Mouse (Mus musculus) intestine, embryonic 14.5 days (tissue): ENCODE data around the gene Lcp2. TPM values are rescaled to one million over a fixed set of nuclear protein-coding genes. Genes with fewer than 3 reads are reported as not detected.

Source experiments
- ATAC-seq: fragments of 200-750 bp; cut with Nextera tagmentation; replicated peaks from 2 replicates; pipeline ENCODE4 v1.8.0; 2017; ENCODE audit warnings: low read depth, moderate number of reproducible peaks, moderate TSS enrichment, moderate library complexity; ENCODE audit not compliant: low FRiP score, low TSS enrichment
- DNase-seq: peaks from one replicate; pipeline ENCODE4 v3.0.0-alpha.2; 2018; ENCODE audit warnings: low spot score
- H3K27ac ChIP-seq: fragments of 300-500 bp; sonication (generic); 2 replicates; pipeline ENCODE4 v1.5.1; 2014; ENCODE audit warnings: low read depth, mild to moderate bottlenecking, control low read depth
- H3K27me3 ChIP-seq: fragments of 300-500 bp; sonication (generic); replicated peaks from 2 replicates; pipeline ENCODE4 v1.6.1; 2014; ENCODE audit warnings: low read length, control low read depth; ENCODE audit not compliant: control insufficient read depth, insufficient read depth
- H3K36me3 ChIP-seq: fragments of 300-500 bp; sonication (generic); 2 replicates; pipeline ENCODE4 v1.6.1; 2014; ENCODE audit warnings: low read length, control low read depth; ENCODE audit not compliant: control insufficient read depth, insufficient read depth
- H3K4me1 ChIP-seq: fragments of 300-500 bp; sonication (generic); replicated peaks from 2 replicates; pipeline ENCODE4 v1.6.1; 2014; ENCODE audit warnings: low read length, control low read depth, mixed read lengths; ENCODE audit not compliant: control insufficient read depth, insufficient read depth
- H3K4me2 ChIP-seq: fragments of 300-500 bp; sonication (generic); 2 replicates; pipeline ENCODE4 v1.6.1; 2014; ENCODE audit warnings: low read length
- H3K4me3 ChIP-seq: fragments of 300-500 bp; sonication (generic); 2 replicates; pipeline ENCODE4 v1.5.1; 2014; ENCODE audit warnings: low read depth, low read length, control low read depth, mixed read lengths
- H3K9ac ChIP-seq: fragments of 300-500 bp; sonication (generic); 2 replicates; pipeline ENCODE4 v1.6.1; 2014; ENCODE audit warnings: mild to moderate bottlenecking, low read length
- H3K9me3 ChIP-seq: fragments of 300-500 bp; sonication (generic); 2 replicates; pipeline ENCODE4 v1.6.1; 2016; ENCODE audit warnings: low read length, control low read depth; ENCODE audit not compliant: control insufficient read depth
- WGBS: fragments of 180-500 bp; shearing (Covaris S2); extraction: QIAGEN DNeasy Blood & Tissue Kit; methylation state at CpG from one replicate; pipeline ENCODE4 v1.1.7; 2014; 5-methylcytosine and 5-hydroxymethylcytosine counted together
- polyA plus RNA-seq: library from polyadenylated mRNA; unstranded; fragments of >200 nt; fragmentation: Nextera tagmentation; extraction: Ambion mirVana; gene quantifications from 2 replicates; pipeline ENCODE4 v1.2.1, GENCODE M21; 2014

Lcp2 gene
- polyA plus RNA-seq = 3.3 and 3.6 TPM in 2 replicates

DNA sequence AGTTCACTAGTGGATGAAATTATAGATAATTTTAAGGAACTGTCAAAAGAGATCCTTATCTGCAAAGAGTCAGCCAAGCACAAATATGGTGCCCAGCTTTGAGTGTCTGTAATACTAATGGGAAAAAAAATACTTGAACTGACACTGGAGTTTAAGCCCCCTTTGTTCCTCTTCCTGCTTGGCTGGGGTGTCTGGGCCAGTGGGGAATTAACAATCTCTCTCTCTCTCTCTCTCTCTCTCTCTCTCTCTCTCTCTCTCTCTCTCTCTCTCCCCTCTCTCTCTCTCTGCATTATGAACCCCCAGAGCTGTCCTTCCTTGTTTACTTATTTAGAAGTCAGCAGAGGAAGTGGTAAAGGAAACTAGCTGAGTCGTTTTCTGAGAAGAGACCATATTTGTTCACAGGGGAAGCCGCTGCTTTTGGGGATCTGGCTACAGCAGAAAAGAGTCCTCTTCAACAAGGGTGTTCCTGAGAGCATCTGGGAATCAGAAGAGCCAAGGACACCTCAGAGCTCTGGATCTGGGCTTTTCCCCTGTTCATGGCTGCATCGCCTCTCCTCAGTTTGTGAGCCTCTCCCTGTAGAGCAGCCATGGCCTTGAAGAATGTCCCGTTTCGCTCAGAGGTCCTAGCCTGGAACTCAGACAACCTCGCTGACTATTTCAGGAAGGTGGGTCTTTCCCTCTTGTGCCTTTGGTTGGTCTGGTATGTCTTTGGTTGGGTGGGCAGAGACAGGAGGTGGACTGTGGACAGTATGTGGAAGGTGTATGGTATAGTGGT lies at the start of gene Lcp2:
Lcp2 (plus strand) TSS at position 154 of the 775 bp plus-strand sequence.
- Histone ChIP-seq H3K36me3 (no peaks in the 10 kb centered on the region), H3K4me3 (no peak within 1 kb of the TSS), H3K27ac (no peak within 1 kb of the TSS), H3K27me3 (no peaks in the 10 kb centered on the region), H3K9ac (no peak within 1 kb of the TSS), H3K9me3 (no peaks in the 10 kb centered on the region), H3K4me2 (no peak within 1 kb of the TSS), H3K4me1 (no peaks in the 10 kb centered on the region)
- WGBS = 78% methylated on average over 6 of the region's 6 CpGs
- ATAC-seq (no peak), DNase-seq (no peak)

DNA sequence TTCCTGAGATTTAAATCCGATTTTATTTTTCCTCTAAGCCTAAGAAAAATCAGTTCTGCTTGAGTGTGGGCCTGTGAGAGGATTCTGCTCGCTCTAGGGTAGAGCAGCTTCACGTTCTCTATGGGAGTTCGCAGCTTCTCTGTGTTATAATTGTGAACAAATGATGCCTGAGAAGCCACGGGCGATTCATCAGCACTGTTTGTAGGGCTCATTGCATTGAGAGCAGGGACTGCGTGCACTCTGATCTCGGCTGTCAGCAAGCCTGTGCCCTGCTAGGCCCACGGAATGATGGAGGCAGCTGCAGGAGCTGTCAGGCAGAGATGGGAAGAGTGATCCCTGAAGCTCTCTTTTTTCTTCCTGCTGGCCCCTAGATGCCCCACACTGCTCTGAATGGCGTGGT lies 48.5 kb upstream of the Lcp2 start:
- Histone ChIP-seq H3K9me3 (no peaks in the 10 kb centered on the region), H3K27ac (no peak overlapping the region), H3K4me3 (no peak overlapping the region), H3K4me2 (no peak overlapping the region), H3K4me1 (peaks cover 9% of the 10 kb centered on the region; the same call in 1 of the 2 replicates), H3K27me3 (no peaks in the 10 kb centered on the region), H3K36me3 (no peaks in the 10 kb centered on the region), H3K9ac (no peak overlapping the region)
- ATAC-seq (no peak), DNase-seq (no peak)
- WGBS = 70% methylated on average over 10 of the region's 10 CpGs

DNA sequence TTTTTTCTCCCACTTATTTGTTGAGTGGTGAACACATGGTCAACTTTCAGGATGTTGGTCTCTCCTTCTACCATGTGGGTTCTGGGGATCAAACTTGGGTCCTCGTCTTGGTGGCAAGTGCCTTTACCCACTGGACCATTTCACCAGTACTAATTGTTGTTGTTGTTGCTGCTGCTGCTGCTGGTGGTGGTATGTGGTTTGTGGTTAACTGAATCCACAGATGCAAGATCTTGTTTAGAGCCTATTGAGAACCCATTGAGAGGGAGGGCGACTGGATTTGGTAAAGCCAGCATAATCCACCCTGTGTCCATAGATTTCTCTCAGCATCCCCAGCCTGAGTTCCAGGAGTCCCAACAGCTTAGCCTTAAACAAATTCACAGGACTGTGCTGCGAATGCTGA lies 46.3 kb upstream of the Lcp2 start:
- no peak overlapping the region for H3K4me3 ChIP-seq

DNA sequence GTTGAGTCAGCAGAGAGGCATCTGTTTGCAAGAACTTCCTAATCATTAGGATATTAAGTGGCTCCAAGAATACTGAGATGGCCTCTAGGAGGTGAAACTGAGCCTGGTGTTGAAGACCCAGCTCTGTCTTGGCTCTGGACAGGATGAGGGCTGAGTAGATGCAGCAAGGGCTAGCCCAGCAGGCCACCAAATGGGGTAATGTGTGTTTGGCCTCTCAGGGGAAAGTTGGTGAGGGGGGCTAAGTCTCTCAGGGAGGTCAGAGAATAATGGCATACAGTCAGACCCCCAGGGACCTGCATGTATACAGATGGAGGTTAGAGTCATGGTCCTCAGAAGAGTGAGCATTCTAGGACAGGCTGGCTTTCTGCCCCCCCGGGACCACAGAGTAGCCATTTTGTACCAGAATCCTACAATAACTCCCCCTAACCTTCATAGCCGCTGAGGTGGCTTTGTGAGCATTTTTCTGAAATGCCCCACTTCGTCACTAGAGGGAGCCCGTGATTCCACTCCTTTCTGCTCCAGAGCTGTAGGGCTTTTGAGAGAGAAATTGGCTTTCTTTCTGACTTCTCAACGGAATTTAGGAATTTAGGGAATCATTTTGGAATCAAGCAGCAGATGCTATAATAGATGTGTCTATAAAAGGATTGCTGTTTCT lies 44.7 kb upstream of the Lcp2 start:
- Histone ChIP-seq H3K36me3 (no peaks in the 10 kb centered on the region), H3K4me2 (no peak overlapping the region), H3K9ac (no peak overlapping the region), H3K27me3 (no peaks in the 10 kb centered on the region), H3K4me3 (no peak overlapping the region), H3K27ac (no peak overlapping the region), H3K9me3 (no peaks in the 10 kb centered on the region), H3K4me1 (no peaks in the 10 kb centered on the region; the same call in 1 of the 2 replicates)
- WGBS = 6% methylated on average over 5 of the region's 5 CpGs
- DNase-seq (no peak), ATAC-seq (no peak)

More for the DNA sequence above, 46.3 kb upstream of the Lcp2 start:
- H3K36me3 ChIP-seq = no peaks in the 10 kb centered on the region
- DNase-seq = no peak
- no peak overlapping the region for H3K4me2 ChIP-seq
- no peaks in the 10 kb centered on the region for H3K9me3 ChIP-seq
- ATAC-seq = no peak
- no peaks in the 10 kb centered on the region for H3K27me3 ChIP-seq
- no peaks in the 10 kb centered on the region for H3K4me1 ChIP-seq
- no peak overlapping the region for H3K27ac ChIP-seq
- no peak overlapping the region for H3K9ac ChIP-seq
- WGBS = 82% methylated on average over 3 of the region's 3 CpGs

DNA sequence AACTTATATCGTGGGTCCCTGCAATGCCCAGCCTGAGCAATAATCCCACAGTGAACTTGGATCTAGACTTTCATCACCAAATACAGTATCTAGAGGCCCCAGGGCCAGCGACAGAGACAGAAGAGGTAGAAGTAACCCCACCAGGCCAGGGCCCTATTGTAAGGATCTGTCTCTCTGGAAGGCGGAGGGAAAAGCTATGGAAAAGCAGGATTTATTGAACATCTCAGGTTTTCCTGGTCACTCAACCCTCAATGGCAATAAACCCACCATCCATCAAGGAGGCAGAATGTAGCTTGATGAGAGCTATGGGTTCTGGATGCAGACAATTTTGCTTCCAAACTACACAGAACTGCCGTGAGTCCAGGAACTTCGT lies 44.1 kb upstream of the Lcp2 start:
- Histone ChIP-seq H3K4me2 (no peak overlapping the region), H3K9ac (no peak overlapping the region), H3K4me3 (no peak overlapping the region), H3K36me3 (no peaks in the 10 kb centered on the region), H3K4me1 (no peaks in the 10 kb centered on the region; the same call in 1 of the 2 replicates), H3K27me3 (no peaks in the 10 kb centered on the region), H3K9me3 (no peaks in the 10 kb centered on the region), H3K27ac (no peak overlapping the region)
- WGBS = 73% methylated on average over 5 of the region's 5 CpGs
- DNase-seq (no peak), ATAC-seq (no peak)

DNA sequence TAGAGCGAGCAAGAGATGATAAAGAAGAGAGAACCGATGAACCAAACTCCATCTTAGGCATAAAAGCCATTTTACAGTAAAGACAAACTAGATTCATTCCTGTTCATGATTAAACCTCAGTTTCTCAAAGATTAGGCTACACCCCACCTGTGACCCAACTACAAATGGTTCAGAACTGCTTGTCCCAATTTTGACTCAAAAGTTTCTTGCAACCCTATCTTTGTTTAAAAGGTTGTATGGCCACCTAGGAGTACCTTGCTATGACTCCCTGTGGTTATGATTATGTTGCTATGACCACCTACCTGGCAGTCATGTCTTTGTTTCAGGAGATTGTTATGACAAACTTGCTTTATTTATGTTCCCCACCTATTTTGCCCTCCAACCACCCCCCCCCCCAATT lies 39.1 kb upstream of the Lcp2 start:
- ATAC-seq = no peak

DNA sequence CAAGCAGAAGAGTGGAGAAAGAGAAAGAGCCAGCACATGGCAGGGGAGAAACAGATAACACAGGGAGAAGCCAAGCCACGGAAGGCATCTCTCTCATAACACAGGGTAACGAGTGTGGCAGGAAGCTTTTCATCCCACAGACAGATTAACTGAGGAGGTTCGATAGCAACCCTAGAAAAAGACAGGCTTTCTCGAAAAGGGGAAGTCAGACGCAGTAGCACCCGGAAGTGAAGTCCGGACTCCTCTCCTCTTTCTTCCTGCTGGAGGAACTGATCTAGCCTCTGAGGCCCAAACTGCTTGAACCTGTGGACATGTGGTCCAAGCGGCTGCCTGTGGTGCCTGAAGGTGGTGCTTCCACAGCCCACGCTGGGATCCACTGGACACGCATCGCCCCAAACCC lies 38.5 kb upstream of the Lcp2 start:
- WGBS = 82% methylated on average over 11 of the region's 11 CpGs
- H3K9me3 ChIP-seq = no peaks in the 10 kb centered on the region
- no peak; the same call in 1 of the 2 replicates for ATAC-seq

More for the DNA sequence above, 39.1 kb upstream of the Lcp2 start:
- H3K27ac ChIP-seq = no peak overlapping the region
- H3K36me3 ChIP-seq = no peaks in the 10 kb centered on the region
- no peak overlapping the region for H3K4me3 ChIP-seq
- no peak for DNase-seq
- 87% methylated on average over 2 of the region's 2 CpGs for WGBS
- no peak overlapping the region for H3K9ac ChIP-seq
- no peaks in the 10 kb centered on the region; the same call in 1 of the 2 replicates for H3K4me1 ChIP-seq
- H3K9me3 ChIP-seq = no peaks in the 10 kb centered on the region
- H3K4me2 ChIP-seq = no peak overlapping the region
- no peaks in the 10 kb centered on the region for H3K27me3 ChIP-seq

DNA sequence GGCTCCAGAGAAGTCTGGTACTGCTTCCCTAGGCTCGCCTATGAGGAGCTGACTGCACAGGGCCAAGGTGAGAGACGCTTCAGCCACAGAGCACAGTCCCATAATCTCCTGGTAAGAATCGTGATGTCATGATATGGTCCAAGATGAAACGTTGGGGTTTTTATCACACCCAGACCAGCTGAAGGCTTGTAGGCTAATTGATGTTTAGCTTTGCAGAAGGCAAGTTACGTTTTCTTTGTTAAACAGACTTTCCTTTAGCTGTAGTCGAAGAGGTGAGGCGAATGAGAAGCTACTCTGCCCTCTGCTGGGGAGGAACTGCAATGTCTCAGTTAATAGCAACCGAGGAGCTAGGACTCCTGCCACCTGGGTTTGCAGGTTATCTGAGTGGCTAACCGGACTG lies 38.0 kb upstream of the Lcp2 start:
- no peak; the same call in 1 of the 2 replicates for ATAC-seq
- no peaks in the 10 kb centered on the region for H3K36me3 ChIP-seq
- H3K9me3 ChIP-seq = no peaks in the 10 kb centered on the region
- no peak overlapping the region for H3K4me2 ChIP-seq
- peak; percentile 76 for DNase-seq
- H3K27me3 ChIP-seq = no peaks in the 10 kb centered on the region
- no peak overlapping the region for H3K4me3 ChIP-seq
- H3K4me1 ChIP-seq = no peaks in the 10 kb centered on the region; the same call in 1 of the 2 replicates
- H3K9ac ChIP-seq = no peak overlapping the region
- WGBS = 36% methylated on average over 9 of the region's 9 CpGs
- no peak overlapping the region for H3K27ac ChIP-seq

More for the DNA sequence above, 38.5 kb upstream of the Lcp2 start:
- Histone ChIP-seq H3K27me3 (no peaks in the 10 kb centered on the region), H3K36me3 (no peaks in the 10 kb centered on the region), H3K9ac (no peak overlapping the region), H3K4me2 (no peak overlapping the region), H3K4me1 (no peaks in the 10 kb centered on the region; the same call in 1 of the 2 replicates), H3K4me3 (no peak overlapping the region), H3K27ac (no peak overlapping the region)
- no peak for DNase-seq
